Mouse (Mus musculus) CH12.LX (cell line): Measurements from ENCODE around the gene Adamts14.

Experiments used
- BHLHE40 ChIP-seq: IDR thresholded peaks from 2 replicates; pipeline ENCODE4 v1.6.1; 2011; ENCODE audit warnings: mild to moderate bottlenecking, low read depth, low read length, improper control_type of control experiment
- CTCF ChIP-seq, 2 experiments: IDR thresholded peaks in 1 of 2; conservative IDR thresholded peaks in 1 of 2; 2 replicates each; pipeline ENCODE4 v1.5.1; 2011 to 2012; ENCODE audit warnings: low read depth in 2 of 2, low read length in 2 of 2, improper control_type of control experiment in 1 of 2, inconsistent platforms in 1 of 2, mild to moderate bottlenecking in 1 of 2, moderate library complexity in 1 of 2
- EP300 ChIP-seq: IDR thresholded peaks from 2 replicates; pipeline ENCODE4 v1.6.1; 2011; ENCODE audit warnings: low read length, improper control_type of control experiment
- MAFK ChIP-seq: IDR thresholded peaks from 2 replicates; pipeline ENCODE4 v1.6.1; 2011; ENCODE audit warnings: low read length, improper control_type of control experiment; ENCODE audit not compliant: insufficient replicate concordance
- POLR2A ChIP-seq: IDR thresholded peaks from 2 replicates; pipeline ENCODE4 v1.6.1; 2011; ENCODE audit warnings: low read depth, mild to moderate bottlenecking, improper control_type of control experiment, low read length

GRCm38 (mm10) chr10:61235677-61236267 lies 37.5 kb downstream of the Adamts14 start:
- TF ChIP-seq BHLHE40 (no peak), CTCF (conservative IDR thresholded peaks at IDR 0.05 in 1 of 2, IDR thresholded peaks at IDR 0.05 in 1 of 2; ENCODE audit: low read depth in 2 of 2, low read length in 2 of 2) (no peak), POLR2A (no peak), EP300 (no peak), MAFK (no peak)
